ENCODE assay signal across 17 mouse cellular contexts in genomic region chr10:108466539-108466938, GRCm38 (mm10).
A peak's percentile ranks its signal among the peaks of the same experiment; 100 is the strongest.
DNase-seq lines count a peak whose midpoint lies in the region; ATAC-seq and TF ChIP-seq lines count a peak whose summit lies in the region.
"Had no signal": no experiment of that assay in that cellular context is flagged by ENCODE, and none has a peak within 500 bp of the region (broad histone marks: within the 10 kb centered on the region; RNA-seq: fewer than 3 reads in every experiment).

No protein-coding gene starts in this region.

- H3K27me3 ChIP-seq in forebrain, embryonic 14.5 days (replicated peaks; ENCODE audit: control insufficient read depth, insufficient read depth, low read length), result no peaks in the 10 kb centered on the region
- no peaks in the 10 kb centered on the region for H3K27me3 ChIP-seq in forebrain, embryonic 11.5 days (ENCODE audit: control insufficient read depth, insufficient read depth, low read length)
- H3K27me3 ChIP-seq in lung, embryonic 14.5 days (ENCODE audit: insufficient read depth, low read length), result no peaks in the 10 kb centered on the region
- no peaks in the 10 kb centered on the region for H3K27me3 ChIP-seq in stomach, postnatal 0 days (ENCODE audit: control insufficient read depth, insufficient read depth, low read length)
- H3K27me3 ChIP-seq: embryonic facial prominence, embryonic 13.5 days; forebrain, embryonic 12.5 days had no signal

- H3K27ac ChIP-seq in forebrain, embryonic 14.5 days (ENCODE audit: low read depth, low read length), result no peak overlapping the region
- no peak overlapping the region for H3K27ac ChIP-seq in forebrain, embryonic 11.5 days (ENCODE audit: low read depth, low read length)
- H3K27ac ChIP-seq in lung, embryonic 14.5 days (ENCODE audit: low read depth), result peak overlapping the region; percentile 60
- 0 out of 2 replicates have a peak overlapping the region, but pooled peaks have one; percentile 1 for H3K27ac ChIP-seq in stomach, postnatal 0 days (replicated peaks)
- H3K27ac ChIP-seq: embryonic facial prominence, embryonic 13.5 days; forebrain, embryonic 12.5 days; gastrocnemius, adult 2 months; hindbrain, postnatal 0 days had no signal

- no peak overlapping the region for H3K4me2 ChIP-seq in forebrain, embryonic 14.5 days (ENCODE audit: low read length)
- H3K4me2 ChIP-seq in forebrain, embryonic 11.5 days (ENCODE audit: low read depth, low read length, severe bottlenecking), result no peak overlapping the region
- H3K4me2 ChIP-seq in lung, embryonic 14.5 days, result peak overlapping the region; percentile 20; the same call in 1 of the 2 replicates
- no peak overlapping the region for H3K4me2 ChIP-seq in stomach, postnatal 0 days (replicated peaks; ENCODE audit: low read depth)
- H3K4me2 ChIP-seq: embryonic facial prominence, embryonic 13.5 days; forebrain, embryonic 12.5 days had no signal

- no peak for TF ChIP-seq EP300 in stomach, postnatal 0 days (optimal IDR thresholded peaks at IDR 0.05)

- no peak overlapping the region for H3K9ac ChIP-seq in forebrain, embryonic 14.5 days (ENCODE audit: low read length)
- no peak overlapping the region for H3K9ac ChIP-seq in forebrain, embryonic 11.5 days (ENCODE audit: low read length)
- H3K9ac ChIP-seq in lung, embryonic 14.5 days, result no peak overlapping the region
- H3K9ac ChIP-seq in stomach, postnatal 0 days (ENCODE audit: low read length), result no peak overlapping the region
- H3K9ac ChIP-seq: embryonic facial prominence, embryonic 13.5 days; forebrain, embryonic 12.5 days had no signal

- H3K4me3 ChIP-seq in forebrain, embryonic 14.5 days (ENCODE audit: low read depth, low read length), result no peak overlapping the region
- no peak overlapping the region for H3K4me3 ChIP-seq in forebrain, embryonic 11.5 days (ENCODE audit: low read depth, low read length)
- no peak overlapping the region for H3K4me3 ChIP-seq in lung, embryonic 14.5 days (ENCODE audit: low read depth, low read length)
- no peak overlapping the region for H3K4me3 ChIP-seq in stomach, postnatal 0 days (ENCODE audit: low read depth, low read length)
- H3K4me3 ChIP-seq: embryonic facial prominence, embryonic 13.5 days; forebrain, embryonic 12.5 days; gastrocnemius, adult 2 months had no signal

- no peak for ATAC-seq in forebrain, embryonic 14.5 days
- ATAC-seq in forebrain, embryonic 11.5 days (replicated peaks; ENCODE audit: low FRiP score), result no peak
- ATAC-seq in lung, embryonic 14.5 days (ENCODE audit: insufficient read depth), result 0 out of 2 replicates have a peak, but pooled peaks have one; percentile 56
- no peak for ATAC-seq in stomach, postnatal 0 days (ENCODE audit: low FRiP score, low TSS enrichment)
- ATAC-seq: hindbrain, postnatal 0 days had no signal

- DNase-seq in forebrain, embryonic 14.5 days (ENCODE audit: low spot score), result peak; percentile 23
- no peak for DNase-seq in forebrain, embryonic 11.5 days (ENCODE audit: low spot score)
- peak; percentile 66 for DNase-seq in ovary, postnatal 36 days (ENCODE audit: low spot score)
- no peak for DNase-seq in ovary, postnatal 14 days (ENCODE audit: low spot score)
- DNase-seq in lung, embryonic 14.5 days, result peak; percentile 78
- no peak for DNase-seq in stomach, postnatal 0 days (ENCODE audit: low spot score)
- DNase-seq in thymus, postnatal 25 days, result no peak
- no peak for DNase-seq in gastrocnemius, postnatal 36 days
- DNase-seq: cerebellum, postnatal 10 days; gastrocnemius, adult 2 months; kidney, adult 8-10 months; liver; right cerebral cortex, postnatal 25 days; thymus, postnatal 14 days had no signal

- TF ChIP-seq CTCF in lung, embryonic 14.5 days (IDR thresholded peaks at IDR 0.05; ENCODE audit: low read depth), result no peak
- TF ChIP-seq CTCF in stomach, postnatal 0 days (IDR thresholded peaks at IDR 0.05; ENCODE audit: low read depth), result no peak

- H3K4me1 ChIP-seq in forebrain, embryonic 14.5 days (ENCODE audit: control insufficient read depth, insufficient read depth, low read length), result no peaks in the 10 kb centered on the region
- no peaks in the 10 kb centered on the region for H3K4me1 ChIP-seq in forebrain, embryonic 11.5 days (replicated peaks; ENCODE audit: control insufficient read depth, insufficient read depth, low read length)
- peaks cover 3% of the 10 kb centered on the region; the same call in 1 of the 2 replicates for H3K4me1 ChIP-seq in lung, embryonic 14.5 days (ENCODE audit: insufficient read depth)
- no peaks in the 10 kb centered on the region for H3K4me1 ChIP-seq in stomach, postnatal 0 days (replicated peaks; ENCODE audit: control insufficient read depth, insufficient read depth)

- no peaks in the 10 kb centered on the region for H3K9me3 ChIP-seq in forebrain, embryonic 14.5 days (replicated peaks; ENCODE audit: control insufficient read depth, low read length)
- no peaks in the 10 kb centered on the region for H3K9me3 ChIP-seq in forebrain, embryonic 11.5 days (ENCODE audit: control insufficient read depth, low read length)
- no peaks in the 10 kb centered on the region for H3K9me3 ChIP-seq in lung, embryonic 14.5 days (ENCODE audit: low read depth, low read length)
- no peaks in the 10 kb centered on the region for H3K9me3 ChIP-seq in stomach, postnatal 0 days (ENCODE audit: control insufficient read depth, low read length)
- H3K9me3 ChIP-seq: embryonic facial prominence, embryonic 13.5 days; forebrain, embryonic 12.5 days had no signal

- WGBS in forebrain, embryonic 14.5 days, result 54% methylated on average over 8 of the region's 8 CpGs
- WGBS in forebrain, embryonic 11.5 days, result 71% methylated on average over 8 of the region's 8 CpGs
- WGBS in lung, embryonic 14.5 days, result 13% methylated on average over 8 of the region's 8 CpGs
- 13% methylated on average over 8 of the region's 8 CpGs for WGBS in stomach, postnatal 0 days

- intact Hi-C loops in gastrocnemius, postnatal 36 days (cut with DNase I), result no loop called here

- H3K36me3 ChIP-seq in forebrain, embryonic 14.5 days (ENCODE audit: control insufficient read depth, insufficient read depth, low read length), result no peaks in the 10 kb centered on the region
- H3K36me3 ChIP-seq in forebrain, embryonic 11.5 days (ENCODE audit: control insufficient read depth, insufficient read depth, low read length), result no peaks in the 10 kb centered on the region
- H3K36me3 ChIP-seq in lung, embryonic 14.5 days (ENCODE audit: insufficient read depth), result no peaks in the 10 kb centered on the region
- no peaks in the 10 kb centered on the region for H3K36me3 ChIP-seq in stomach, postnatal 0 days (ENCODE audit: control insufficient read depth, insufficient read depth, low read length)
- H3K36me3 ChIP-seq: embryonic facial prominence, embryonic 13.5 days; forebrain, embryonic 12.5 days had no signal

Comparison
In these comparisons a context has a peak if more than half of its experiments do, and no peak if none do; other contexts are left out.
1. DNase-seq: peak in forebrain, embryonic 14.5 days (single experiment), ovary, postnatal 36 days (single experiment) and lung, embryonic 14.5 days (single experiment); none in forebrain, embryonic 11.5 days (single experiment), ovary, postnatal 14 days (single experiment), stomach, postnatal 0 days (single experiment), thymus, postnatal 25 days (single experiment) and gastrocnemius, postnatal 36 days (0 of 2).
2. H3K27ac ChIP-seq: peak in lung, embryonic 14.5 days (single experiment) and stomach, postnatal 0 days (single experiment); none in forebrain, embryonic 14.5 days (single experiment) and forebrain, embryonic 11.5 days (single experiment).